Mouse (Mus musculus): ENCODE measurements around the gene Pdik1l.

The Pdik1l gene

DNA sequence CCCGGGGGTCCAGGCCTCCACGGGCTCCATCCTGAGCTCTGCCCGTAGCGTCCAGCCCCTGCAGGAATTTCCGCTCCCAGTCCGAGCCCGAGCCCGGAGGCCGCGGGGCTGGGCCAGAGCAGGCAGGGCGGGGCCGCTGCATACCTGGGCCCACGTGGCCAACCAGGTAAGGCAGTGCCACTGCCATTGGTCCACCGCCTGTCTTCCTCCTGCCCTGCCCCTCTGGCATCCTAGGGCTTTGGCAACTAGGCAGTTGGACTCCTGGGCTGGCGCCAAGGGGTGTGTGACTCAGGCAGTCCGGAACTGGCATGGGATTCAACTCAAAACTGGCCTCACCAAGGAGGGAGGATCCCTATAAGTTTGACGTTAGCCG is 49.4 kb downstream of the Pdik1l start, which contains the start of gene Cnksr1:
Cnksr1 (minus strand) TSS at position 121 of the 373 bp plus-strand sequence.
- DNase-seq (ENCODE audit: low read depth, low spot score): no peak

DNA sequence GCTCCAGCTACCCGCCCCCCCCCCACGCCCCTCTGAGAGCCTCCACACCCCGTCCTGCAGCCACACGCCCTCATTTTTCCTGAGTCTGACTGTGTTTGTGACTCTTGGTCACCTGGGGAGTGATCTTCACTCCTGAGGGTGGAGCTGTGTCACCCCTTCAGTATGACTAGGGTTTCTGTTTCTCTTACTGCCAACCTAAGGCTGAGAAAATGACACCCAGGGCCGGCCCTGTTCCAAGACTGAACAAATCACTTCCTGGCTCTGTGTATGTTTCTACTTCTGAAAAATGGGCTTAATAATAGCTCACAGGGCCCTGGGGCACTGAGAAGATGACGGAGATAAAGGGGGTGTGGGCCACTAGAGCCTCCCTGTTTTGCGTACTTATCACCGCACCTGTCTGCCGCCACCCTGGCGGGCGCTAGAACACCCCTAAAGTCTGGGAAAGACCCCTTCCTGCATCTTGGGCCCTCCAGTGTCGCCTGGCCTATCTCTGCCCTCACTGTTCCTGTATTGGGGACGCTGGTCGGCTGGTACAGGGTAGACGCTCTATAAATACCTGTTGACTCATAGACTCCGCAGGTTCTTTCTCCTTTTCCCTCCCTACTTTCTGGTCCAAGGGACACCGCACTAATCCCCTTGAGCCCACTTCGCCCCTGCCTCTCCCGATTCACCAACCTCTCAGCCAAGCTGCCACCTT is 50.0 kb downstream of the Pdik1l start:
- no peak for DNase-seq (ENCODE audit: low read depth, low spot score)

DNA sequence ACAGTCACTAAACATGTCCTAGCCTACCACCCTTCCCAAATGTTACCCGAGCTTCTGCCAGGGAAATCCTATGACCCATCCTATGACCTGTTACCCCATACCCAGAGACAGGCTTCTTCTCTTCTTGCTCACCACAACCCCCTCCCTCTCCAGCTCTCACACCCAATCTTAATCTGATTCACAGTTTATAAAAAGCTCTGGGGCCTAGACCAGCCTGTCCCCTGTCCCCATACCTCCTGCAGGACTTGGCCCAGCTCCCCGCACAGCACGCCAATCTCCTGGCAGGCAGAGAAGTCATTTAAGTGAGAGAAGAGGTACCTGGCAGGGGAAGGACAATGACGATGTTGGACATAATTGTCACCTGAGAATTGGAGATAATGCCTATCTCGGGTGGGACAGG is 52.8 kb downstream of the Pdik1l start:
- no peak for DNase-seq (ENCODE audit: low read depth, low spot score)

DNA sequence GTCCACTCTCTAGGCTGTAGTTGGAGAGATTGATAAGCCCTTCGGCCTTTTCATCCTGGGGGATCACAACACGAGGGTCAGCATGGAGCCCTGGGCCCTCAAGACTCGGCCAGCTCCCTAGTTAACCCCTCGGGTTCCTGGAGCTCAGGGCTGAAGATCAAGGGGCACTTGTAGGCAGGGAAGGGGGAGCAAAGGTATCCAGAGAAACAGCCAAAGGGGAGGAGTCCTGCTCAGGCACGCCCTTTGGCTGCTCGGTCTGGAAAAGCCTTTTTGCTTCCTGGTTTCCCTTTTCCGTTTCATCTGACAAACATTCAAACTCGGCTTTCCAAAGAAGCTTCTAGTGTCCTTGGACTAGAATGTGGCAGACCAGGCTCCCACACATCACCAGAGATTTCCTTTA is 57.3 kb downstream of the Pdik1l start:
- DNase-seq (ENCODE audit: low read depth, low spot score): no peak

DNA sequence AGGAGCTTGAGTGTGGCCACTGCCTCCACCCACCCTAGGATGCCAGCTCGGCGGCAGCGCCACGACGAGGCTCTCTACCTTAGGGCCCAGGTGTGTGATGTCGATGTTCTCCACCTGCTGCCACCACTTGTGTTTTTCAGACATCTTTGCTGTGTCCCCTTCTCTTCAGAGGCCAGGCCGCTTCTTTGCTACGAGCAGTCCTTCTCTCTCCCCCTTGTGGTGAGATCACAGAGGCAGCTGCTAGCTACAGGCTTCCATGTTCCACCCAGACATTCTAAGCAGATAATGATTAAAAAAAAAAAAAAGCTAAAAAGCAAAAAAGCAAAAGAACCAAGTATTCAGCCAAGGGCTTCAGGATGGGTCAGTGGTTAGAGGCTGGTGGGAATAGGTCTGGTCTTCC is 60.5 kb downstream of the Pdik1l start, which contains the start of gene Catsper4:
Catsper4 (minus strand) TSS at position 190 of the 400 bp plus-strand sequence.
- DNase-seq (ENCODE audit: low read depth, low spot score): no peak
